In the genomic region with DNA sequence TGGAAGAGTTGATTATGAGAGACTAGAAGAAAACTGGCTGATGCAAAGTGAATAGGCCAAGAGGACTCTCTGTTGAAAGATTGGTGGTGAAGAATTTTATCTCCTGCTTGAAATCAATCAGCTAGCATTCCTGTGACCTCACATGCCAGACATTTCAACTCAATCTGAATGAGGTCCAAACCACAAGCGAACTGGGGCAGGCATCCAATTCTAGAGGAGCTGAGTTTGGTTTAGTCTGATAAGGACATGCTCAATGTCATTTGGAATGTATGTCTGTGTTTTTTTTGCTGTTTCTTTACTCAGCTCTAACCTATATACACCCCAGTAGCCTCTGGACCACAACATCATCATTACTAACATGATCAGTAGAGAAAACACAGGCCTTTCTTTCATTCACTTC, we compare ENCODE assay signal across 13 mouse cellular contexts.
DNase-seq lines count a peak whose midpoint lies in the region; ATAC-seq and TF ChIP-seq lines count a peak whose summit lies in the region.
"Had no signal": no experiment of that assay in that cellular context is flagged by ENCODE, and none has a peak within 500 bp of the region (broad histone marks: within the 10 kb centered on the region; RNA-seq: fewer than 3 reads in every experiment).

No protein-coding gene starts in this region.

- H3K4me1 ChIP-seq in heart, embryonic 12.5 days (replicated peaks): peaks cover 6% of the 10 kb centered on the region; the same call in 1 of the 2 replicates
- H3K4me1 ChIP-seq in lung, embryonic 14.5 days (ENCODE audit: insufficient read depth): peaks cover 4% of the 10 kb centered on the region; the same call in 1 of the 2 replicates
- no peaks in the 10 kb centered on the region for H3K4me1 ChIP-seq in forebrain, embryonic 16.5 days (replicated peaks; ENCODE audit: control insufficient read depth, insufficient read depth, low read length)
- no peaks in the 10 kb centered on the region for H3K4me1 ChIP-seq in forebrain, embryonic 15.5 days
- H3K4me1 ChIP-seq: hindbrain, embryonic 10.5 days; megakaryocyte, embryonic 14.5 days had no signal

- no peak overlapping the region for H3K4me3 ChIP-seq in heart, embryonic 12.5 days
- no peak overlapping the region for H3K4me3 ChIP-seq in lung, embryonic 14.5 days (ENCODE audit: low read depth, low read length)
- H3K4me3 ChIP-seq in forebrain, embryonic 16.5 days (replicated peaks; ENCODE audit: low read length): no peak overlapping the region
- no peak overlapping the region for H3K4me3 ChIP-seq in forebrain, embryonic 15.5 days
- H3K4me3 ChIP-seq: hindbrain, embryonic 10.5 days; megakaryocyte, embryonic 14.5 days had no signal

- WGBS in heart, embryonic 12.5 days: 8% methylated on average over 1 of the region's 1 CpGs
- WGBS in lung, embryonic 14.5 days: 17% methylated on average over 1 of the region's 1 CpGs
- WGBS in forebrain, embryonic 16.5 days: 79% methylated on average over 1 of the region's 1 CpGs
- WGBS in forebrain, embryonic 15.5 days: 80% methylated on average over 1 of the region's 1 CpGs

- H3K36me3 ChIP-seq in heart, embryonic 12.5 days: no peaks in the 10 kb centered on the region
- no peaks in the 10 kb centered on the region for H3K36me3 ChIP-seq in lung, embryonic 14.5 days (ENCODE audit: insufficient read depth)
- no peaks in the 10 kb centered on the region for H3K36me3 ChIP-seq in forebrain, embryonic 16.5 days (ENCODE audit: control insufficient read depth, insufficient read depth)
- no peaks in the 10 kb centered on the region for H3K36me3 ChIP-seq in forebrain, embryonic 15.5 days
- H3K36me3 ChIP-seq: hindbrain, embryonic 10.5 days had no signal

- H3K4me2 ChIP-seq in heart, embryonic 12.5 days: no peak overlapping the region
- H3K4me2 ChIP-seq in lung, embryonic 14.5 days: no peak overlapping the region
- H3K4me2 ChIP-seq in forebrain, embryonic 16.5 days (ENCODE audit: low read length): no peak overlapping the region
- no peak overlapping the region for H3K4me2 ChIP-seq in forebrain, embryonic 15.5 days (replicated peaks)

- TF ChIP-seq CTCF in lung, embryonic 14.5 days (IDR thresholded peaks at IDR 0.05; ENCODE audit: low read depth): no peak

- no peaks in the 10 kb centered on the region for H3K27me3 ChIP-seq in heart, embryonic 12.5 days (replicated peaks)
- no peaks in the 10 kb centered on the region for H3K27me3 ChIP-seq in lung, embryonic 14.5 days (ENCODE audit: insufficient read depth, low read length)
- H3K27me3 ChIP-seq in forebrain, embryonic 16.5 days (replicated peaks; ENCODE audit: control insufficient read depth, insufficient read depth, low read length): no peaks in the 10 kb centered on the region
- H3K27me3 ChIP-seq in forebrain, embryonic 15.5 days: no peaks in the 10 kb centered on the region
- H3K27me3 ChIP-seq: megakaryocyte, embryonic 14.5 days had no signal

- ATAC-seq in heart, embryonic 12.5 days (ENCODE audit: insufficient number of reproducible peaks, low FRiP score): peak; percentile 36; the same call in 1 of the 2 replicates
- peak; percentile 76; the same call in 1 of the 2 replicates for ATAC-seq in lung, embryonic 14.5 days (ENCODE audit: insufficient read depth)
- ATAC-seq in forebrain, embryonic 16.5 days: no peak
- no peak for ATAC-seq in forebrain, embryonic 15.5 days (replicated peaks)
- ATAC-seq: CD4-positive, CD25-positive, alpha-beta regulatory T cell, adult 4 months had no signal

- no peaks in the 10 kb centered on the region for H3K9me3 ChIP-seq in heart, embryonic 12.5 days (replicated peaks)
- no peaks in the 10 kb centered on the region for H3K9me3 ChIP-seq in lung, embryonic 14.5 days (ENCODE audit: low read depth, low read length)
- H3K9me3 ChIP-seq in forebrain, embryonic 16.5 days (ENCODE audit: control insufficient read depth, low read length): no peaks in the 10 kb centered on the region
- H3K9me3 ChIP-seq in forebrain, embryonic 15.5 days: no peaks in the 10 kb centered on the region
- H3K9me3 ChIP-seq: hindbrain, embryonic 10.5 days had no signal

- H3K27ac ChIP-seq in heart, embryonic 12.5 days (ENCODE audit: poor library complexity, severe bottlenecking): peak overlapping the region; percentile 57; the same call in 1 of the 2 replicates
- no peak overlapping the region for H3K27ac ChIP-seq in lung, embryonic 14.5 days (ENCODE audit: low read depth)
- no peak overlapping the region for H3K27ac ChIP-seq in forebrain, embryonic 16.5 days (ENCODE audit: low read length)
- no peak overlapping the region for H3K27ac ChIP-seq in forebrain, embryonic 15.5 days (replicated peaks)
- H3K27ac ChIP-seq: hindbrain, embryonic 10.5 days had no signal

- no peak for DNase-seq in heart, adult 11 months
- peak; percentile 93 for DNase-seq in Muller cell, postnatal 12 days (ENCODE audit: inconsistent ontology term)
- DNase-seq in brain, adult 2 months (ENCODE audit: low read depth, low spot score): peak; percentile 18
- DNase-seq in lung, embryonic 14.5 days: peak; percentile 69
- DNase-seq in urinary bladder, postnatal 25 days (ENCODE audit: low spot score): no peak
- DNase-seq: kidney, postnatal 36 days; retina, postnatal 1 day had no signal

- H3K9ac ChIP-seq in heart, embryonic 12.5 days: no peak overlapping the region
- H3K9ac ChIP-seq in lung, embryonic 14.5 days: no peak overlapping the region
- no peak overlapping the region for H3K9ac ChIP-seq in forebrain, embryonic 16.5 days (replicated peaks; ENCODE audit: low read depth, low read length)
- no peak overlapping the region for H3K9ac ChIP-seq in forebrain, embryonic 15.5 days (replicated peaks)

Comparison
In these comparisons a context has a peak if more than half of its experiments do, and no peak if none do; other contexts are left out.
1. ATAC-seq: peak in heart, embryonic 12.5 days (single experiment) and lung, embryonic 14.5 days (single experiment); none in forebrain, embryonic 16.5 days (single experiment) and forebrain, embryonic 15.5 days (single experiment).
2. DNase-seq: peak in Muller cell, postnatal 12 days (single experiment), brain, adult 2 months (single experiment) and lung, embryonic 14.5 days (single experiment); none in heart, adult 11 months (single experiment) and urinary bladder, postnatal 25 days (single experiment).